Mouse (Mus musculus): ENCODE results near the gene Gm11084. TPM values are rescaled to one million over a fixed set of nuclear protein-coding genes. Genes with fewer than 3 reads are reported as not detected.
A peak's percentile ranks its signal among the peaks of the same experiment; 100 is the strongest.
"Not testable (repeated sequence)": the region's sequence is repeated elsewhere in the genome, so short reads cannot be mapped to it uniquely, and the experiment has no call there.

Gene Gm11084
- total RNA-seq (2017), result not detected in 3 replicates

DNA sequence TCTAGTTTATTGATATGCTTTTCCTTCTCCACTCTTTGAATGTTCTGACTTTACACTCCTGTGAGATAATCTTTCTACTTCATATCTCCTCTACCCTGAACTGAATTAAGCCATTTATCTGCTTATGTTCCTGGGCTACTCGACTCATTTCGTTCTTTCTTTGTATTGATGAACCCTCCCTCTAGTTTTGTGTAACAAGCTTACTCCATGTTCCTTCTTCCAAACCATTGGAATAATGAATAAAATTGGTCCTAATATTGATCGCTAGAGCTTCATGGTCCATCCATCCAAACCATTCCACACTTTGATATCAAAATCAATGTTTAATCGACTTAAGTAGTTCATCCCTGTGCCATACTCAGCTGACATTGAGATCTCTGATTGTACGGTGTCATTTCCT, at the start of gene Gm11084:
TSS of gene Gm11084 (minus strand) at position 101 of the 400 bp plus-strand sequence.
- no peak for ATAC-seq (replicated peaks; ENCODE audit: insufficient number of reproducible peaks, low FRiP score, low TSS enrichment, poor library complexity, severe bottlenecking)

DNA sequence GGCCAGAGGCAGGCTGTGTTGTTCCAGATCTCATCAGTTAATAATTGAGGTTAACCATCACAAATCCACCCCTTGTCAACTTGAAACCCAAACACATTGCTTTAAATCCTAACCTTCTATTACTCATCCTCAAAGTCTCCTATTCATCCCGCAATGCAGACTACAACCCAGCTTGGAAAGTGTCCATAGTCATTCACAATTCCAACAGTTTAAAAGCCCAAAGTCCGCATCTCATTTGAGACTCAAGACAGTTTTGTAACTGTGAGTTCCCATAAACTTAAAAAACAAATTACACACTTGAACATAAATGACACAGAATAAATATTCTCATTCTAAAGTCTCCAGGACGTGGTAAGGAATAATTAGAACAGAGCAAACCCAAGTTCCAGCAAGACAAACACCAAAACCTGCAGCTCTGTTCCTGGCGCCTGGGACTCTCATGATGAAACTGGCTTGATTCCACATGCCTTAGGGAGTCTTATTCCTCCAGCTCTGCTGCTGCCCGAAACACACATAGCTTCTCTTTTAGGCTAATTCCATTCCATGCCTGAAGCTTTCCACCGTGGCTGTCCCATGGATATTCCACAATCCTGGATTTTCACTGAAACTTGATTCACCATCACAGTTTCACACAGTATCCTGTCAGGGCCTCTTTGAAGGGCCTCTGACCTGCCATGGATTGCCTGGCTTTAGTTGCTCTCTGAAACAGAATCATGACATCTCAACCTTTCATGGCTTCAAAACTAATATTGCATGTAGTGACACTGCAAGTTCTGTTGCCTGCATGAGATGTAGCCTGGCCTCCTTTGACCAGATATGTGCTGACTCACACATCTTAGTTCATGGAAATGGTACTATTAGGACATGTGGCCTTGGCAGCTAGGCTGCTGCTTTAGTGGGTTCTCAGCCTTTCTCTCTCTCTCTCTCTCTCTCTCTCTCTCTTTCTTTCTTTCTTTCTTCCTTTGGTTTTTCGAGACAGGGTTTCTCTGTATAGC, 44.8 kb upstream of the Gm11084 start:
- no peak for ATAC-seq (replicated peaks; ENCODE audit: insufficient number of reproducible peaks, low FRiP score, low TSS enrichment, poor library complexity, severe bottlenecking)

DNA sequence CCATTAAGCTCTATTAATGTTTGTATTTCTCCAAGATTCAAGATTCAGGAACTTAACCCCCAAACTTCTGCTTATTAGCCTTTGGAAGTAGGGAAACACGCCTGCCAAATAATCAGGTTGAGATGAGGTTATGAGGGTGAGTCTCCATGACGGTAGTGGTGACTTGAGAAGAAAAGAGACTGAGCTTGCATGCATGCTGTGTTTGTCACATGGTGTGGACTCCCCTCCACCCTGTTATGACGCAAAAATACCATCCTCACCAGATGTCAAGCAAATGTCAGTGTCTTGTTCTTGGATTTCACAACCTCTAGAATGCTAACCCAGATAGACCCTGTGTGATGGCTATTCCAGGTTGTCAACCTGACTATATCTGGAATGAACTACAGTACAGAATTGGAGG, 43.3 kb upstream of the Gm11084 start:
- ATAC-seq (replicated peaks; ENCODE audit: insufficient number of reproducible peaks, low FRiP score, low TSS enrichment, poor library complexity, severe bottlenecking), result peak; percentile 94

DNA sequence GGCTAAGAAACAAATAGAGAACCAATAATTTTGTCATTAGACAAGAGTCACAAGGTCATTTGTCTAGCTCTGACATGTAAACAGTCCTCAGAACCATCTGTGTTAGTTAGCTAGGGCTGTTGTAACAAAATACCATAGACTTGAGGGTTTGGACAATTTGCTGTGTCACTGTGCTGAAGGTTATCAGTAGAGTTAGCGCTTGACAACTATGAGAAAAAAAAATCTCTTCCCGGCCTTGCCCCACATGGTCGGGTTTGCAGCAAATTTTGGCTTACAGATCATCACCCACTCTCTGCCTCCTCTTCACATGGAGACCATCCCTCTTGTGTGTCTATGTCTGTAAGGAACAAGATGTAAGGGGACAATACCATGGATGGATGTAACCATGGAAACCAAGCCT, 41.5 kb upstream of the Gm11084 start:
- ATAC-seq (replicated peaks; ENCODE audit: insufficient number of reproducible peaks, low FRiP score, low TSS enrichment, poor library complexity, severe bottlenecking), result no peak

DNA sequence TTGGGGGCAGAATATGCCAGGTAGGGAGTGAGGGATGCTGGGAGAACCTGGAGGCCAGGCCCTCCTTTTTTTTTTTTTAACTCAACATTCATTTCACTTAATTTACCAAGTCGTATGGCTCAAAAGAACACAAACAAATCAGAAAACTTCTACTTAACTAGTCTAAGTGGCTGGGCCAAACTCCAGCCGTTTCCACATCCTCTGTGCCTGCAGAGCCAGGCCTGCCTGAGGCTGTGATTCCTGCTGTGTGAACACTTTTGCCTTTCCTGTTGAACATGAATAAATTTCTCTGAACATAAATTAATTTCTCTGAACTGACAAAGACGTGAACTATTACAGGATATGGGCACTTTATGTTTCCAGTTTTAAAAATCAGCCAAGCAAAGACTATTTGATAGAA, 40.6 kb upstream of the Gm11084 start:
- no peak for ATAC-seq (replicated peaks; ENCODE audit: insufficient number of reproducible peaks, low FRiP score, low TSS enrichment, poor library complexity, severe bottlenecking)

DNA sequence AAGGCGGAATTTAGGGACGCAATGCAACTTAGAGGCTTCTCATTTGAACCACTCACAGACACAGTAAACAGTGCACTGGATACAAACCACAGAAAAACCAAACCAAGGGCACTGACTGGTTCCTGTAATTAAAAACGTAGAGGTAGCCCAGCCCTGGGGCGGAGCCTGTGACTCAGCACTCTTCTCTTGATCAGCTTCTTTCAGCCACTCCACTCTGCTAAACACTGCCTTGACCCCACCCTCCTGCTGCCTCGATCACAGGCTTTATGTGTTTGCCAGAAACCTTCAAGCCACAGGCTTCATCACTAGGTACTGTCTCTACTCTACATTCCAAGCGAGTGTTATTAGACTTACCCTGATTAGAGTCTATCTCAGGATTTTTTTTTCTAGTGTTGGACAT, 37.3 kb upstream of the Gm11084 start:
- peak; percentile 95 for ATAC-seq (replicated peaks; ENCODE audit: insufficient number of reproducible peaks, low FRiP score, low TSS enrichment, poor library complexity, severe bottlenecking)

DNA sequence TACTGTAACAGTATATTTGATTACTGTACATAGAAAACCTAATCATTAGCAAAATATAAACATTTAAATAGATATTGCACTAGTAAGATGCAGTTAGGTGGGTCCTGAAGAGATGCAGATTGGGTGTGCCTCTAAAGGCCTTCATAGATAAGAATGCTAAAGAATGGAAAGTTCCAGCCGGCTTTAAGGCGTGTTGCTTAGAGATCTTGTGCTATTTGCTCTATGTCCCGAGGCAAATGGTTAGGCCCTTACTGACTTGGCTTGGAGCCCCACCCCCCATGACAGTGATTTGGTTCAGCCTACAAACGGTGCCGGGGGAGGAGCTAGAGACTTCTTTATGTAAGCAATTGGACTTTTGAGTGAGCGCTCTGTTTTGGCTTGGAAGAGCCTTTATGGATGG, 34.5 kb upstream of the Gm11084 start:
- ATAC-seq (replicated peaks; ENCODE audit: insufficient number of reproducible peaks, low FRiP score, low TSS enrichment, poor library complexity, severe bottlenecking), result no peak

DNA sequence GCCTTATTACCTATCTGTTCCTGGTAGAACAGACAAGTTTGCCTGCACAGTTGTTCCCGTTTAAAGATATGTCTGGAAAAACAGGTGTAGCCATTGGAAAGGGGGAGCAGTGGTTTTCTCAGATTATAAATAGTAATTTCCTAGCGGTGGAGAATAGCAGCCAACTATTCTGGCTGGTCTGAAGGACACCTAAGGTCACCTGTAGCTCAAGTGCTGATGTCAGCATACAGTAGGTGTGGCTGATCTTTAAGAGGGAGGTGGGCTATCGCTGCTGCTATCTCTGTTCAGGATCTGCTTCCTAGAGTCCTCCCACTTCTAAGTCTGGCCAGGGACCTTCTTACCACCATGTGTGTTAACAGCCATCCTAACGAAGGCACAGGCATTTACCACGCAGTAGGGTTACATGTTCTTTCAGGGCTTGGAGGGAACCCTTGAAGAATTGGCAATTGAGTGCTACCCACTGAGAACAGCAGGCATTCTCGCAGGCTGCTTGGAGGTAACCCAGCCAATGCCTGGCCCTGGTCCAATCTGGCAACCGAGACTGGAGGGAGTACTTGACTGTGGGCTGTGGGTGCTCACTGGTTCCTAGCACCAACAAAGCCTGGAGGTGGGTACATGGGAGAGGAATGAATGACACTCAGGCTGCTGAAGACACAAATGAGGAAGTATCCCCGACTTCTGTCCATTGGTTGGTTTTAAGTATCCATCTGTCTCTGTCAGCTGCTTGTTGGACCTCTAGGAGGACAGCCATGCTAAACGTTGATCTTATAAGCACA, 33.0 kb upstream of the Gm11084 start:
- ATAC-seq (replicated peaks; ENCODE audit: insufficient number of reproducible peaks, low FRiP score, low TSS enrichment, poor library complexity, severe bottlenecking), result peak; percentile 58

DNA sequence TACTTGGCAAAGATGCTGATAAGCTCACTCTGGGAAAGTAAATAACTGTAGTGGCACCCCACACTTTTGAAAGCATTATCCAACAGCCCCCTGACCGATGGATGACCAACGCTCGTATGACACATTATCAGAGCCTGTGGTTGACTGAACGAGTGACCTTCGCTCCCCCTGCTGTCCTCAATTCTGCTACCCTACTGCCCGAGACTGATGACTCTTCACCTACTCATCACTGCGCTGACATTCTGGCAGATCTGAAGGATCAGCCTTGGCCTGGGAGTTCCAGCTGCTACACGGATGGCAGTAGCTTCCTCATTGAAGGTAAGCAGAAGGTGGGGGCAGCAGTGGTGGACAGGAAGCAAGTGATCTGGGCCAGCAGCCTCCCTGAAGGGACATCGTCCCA, 27.5 kb upstream of the Gm11084 start:
- not testable (repeated sequence) for ATAC-seq (replicated peaks; ENCODE audit: insufficient number of reproducible peaks, low FRiP score, low TSS enrichment, poor library complexity, severe bottlenecking)

DNA sequence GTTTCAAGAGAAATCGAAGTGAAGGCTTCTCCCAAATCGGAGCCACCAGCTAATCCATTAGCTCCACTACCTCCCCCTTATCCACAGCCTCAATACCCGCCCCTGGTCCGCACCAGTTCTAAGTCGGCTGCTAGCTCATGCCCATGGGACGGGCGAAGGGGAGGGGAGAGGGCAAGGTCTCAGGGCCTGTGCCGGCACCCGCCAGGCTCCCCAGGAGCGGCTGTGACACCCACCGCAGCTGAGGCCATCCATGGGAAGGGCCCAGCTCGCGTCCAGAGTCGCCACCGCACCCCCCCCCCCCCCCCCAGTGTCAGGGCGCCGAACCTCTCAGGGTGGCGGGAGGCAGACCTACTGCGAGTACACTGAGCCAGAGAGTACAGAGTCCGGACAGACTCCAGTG, 26.1 kb upstream of the Gm11084 start:
- ATAC-seq (replicated peaks; ENCODE audit: insufficient number of reproducible peaks, low FRiP score, low TSS enrichment, poor library complexity, severe bottlenecking), result no peak

DNA sequence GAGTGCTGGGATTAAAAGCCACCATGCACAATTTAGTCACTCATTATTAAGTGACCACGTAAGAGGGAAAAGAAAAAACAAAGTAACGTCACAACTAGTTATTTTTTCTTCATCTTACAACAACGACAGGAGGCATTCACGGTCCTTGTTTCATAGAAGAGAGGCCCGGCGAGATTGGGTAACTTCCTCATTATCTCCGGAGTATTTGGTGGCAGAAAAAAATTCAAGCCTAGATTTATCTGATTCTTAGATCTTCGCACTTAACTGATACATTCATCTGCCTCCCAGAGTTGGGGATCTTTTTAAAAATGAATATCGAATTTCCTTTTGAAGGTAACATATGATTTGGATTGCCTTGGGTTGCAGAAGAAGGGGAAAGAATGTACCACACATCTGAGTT, 21.0 kb upstream of the Gm11084 start:
- peak; percentile 32 for ATAC-seq (replicated peaks; ENCODE audit: insufficient number of reproducible peaks, low FRiP score, low TSS enrichment, poor library complexity, severe bottlenecking)

DNA sequence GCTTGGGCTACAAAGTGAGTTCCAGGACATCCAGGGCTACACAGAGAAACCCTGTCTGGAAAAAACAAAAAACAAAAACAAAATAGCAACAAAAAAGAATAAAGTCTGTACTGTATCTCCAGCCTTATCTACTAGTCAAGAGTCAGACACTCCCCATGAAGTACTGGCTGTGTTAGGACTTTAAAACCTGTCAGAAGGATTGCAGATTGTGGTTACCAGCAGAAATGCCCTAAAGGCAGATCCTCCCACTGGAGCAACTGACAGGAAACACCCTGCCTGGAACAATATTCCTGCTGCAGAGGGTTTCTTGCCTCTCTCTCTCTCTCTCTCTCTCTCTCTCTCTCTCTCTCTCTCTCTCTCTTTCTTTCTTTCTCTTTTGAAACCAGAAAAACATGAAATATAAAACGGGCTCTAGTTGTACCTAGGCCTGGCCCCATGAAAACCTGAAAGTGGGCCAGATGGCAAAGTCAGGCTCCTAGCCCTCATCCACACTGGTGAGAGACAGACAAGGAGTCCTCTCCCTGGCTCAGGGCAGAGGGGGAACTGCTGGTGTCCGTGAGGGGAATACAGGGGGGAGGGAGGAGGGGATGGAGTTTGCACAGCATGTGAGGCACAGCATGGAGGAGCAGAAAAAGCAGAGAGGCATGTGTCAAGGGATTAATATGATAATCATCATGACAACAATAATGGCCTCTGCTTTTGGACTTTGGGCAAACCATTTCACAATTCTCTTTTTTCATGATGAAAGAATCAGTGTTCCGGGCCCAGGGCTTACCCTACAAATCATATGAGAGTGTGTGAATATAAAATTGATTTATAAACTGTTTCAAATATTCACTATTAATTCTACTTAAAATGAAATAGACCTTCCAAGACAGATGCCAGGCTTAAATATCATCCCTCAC, 19.3 kb upstream of the Gm11084 start:
- ATAC-seq (replicated peaks; ENCODE audit: insufficient number of reproducible peaks, low FRiP score, low TSS enrichment, poor library complexity, severe bottlenecking), result no peak

DNA sequence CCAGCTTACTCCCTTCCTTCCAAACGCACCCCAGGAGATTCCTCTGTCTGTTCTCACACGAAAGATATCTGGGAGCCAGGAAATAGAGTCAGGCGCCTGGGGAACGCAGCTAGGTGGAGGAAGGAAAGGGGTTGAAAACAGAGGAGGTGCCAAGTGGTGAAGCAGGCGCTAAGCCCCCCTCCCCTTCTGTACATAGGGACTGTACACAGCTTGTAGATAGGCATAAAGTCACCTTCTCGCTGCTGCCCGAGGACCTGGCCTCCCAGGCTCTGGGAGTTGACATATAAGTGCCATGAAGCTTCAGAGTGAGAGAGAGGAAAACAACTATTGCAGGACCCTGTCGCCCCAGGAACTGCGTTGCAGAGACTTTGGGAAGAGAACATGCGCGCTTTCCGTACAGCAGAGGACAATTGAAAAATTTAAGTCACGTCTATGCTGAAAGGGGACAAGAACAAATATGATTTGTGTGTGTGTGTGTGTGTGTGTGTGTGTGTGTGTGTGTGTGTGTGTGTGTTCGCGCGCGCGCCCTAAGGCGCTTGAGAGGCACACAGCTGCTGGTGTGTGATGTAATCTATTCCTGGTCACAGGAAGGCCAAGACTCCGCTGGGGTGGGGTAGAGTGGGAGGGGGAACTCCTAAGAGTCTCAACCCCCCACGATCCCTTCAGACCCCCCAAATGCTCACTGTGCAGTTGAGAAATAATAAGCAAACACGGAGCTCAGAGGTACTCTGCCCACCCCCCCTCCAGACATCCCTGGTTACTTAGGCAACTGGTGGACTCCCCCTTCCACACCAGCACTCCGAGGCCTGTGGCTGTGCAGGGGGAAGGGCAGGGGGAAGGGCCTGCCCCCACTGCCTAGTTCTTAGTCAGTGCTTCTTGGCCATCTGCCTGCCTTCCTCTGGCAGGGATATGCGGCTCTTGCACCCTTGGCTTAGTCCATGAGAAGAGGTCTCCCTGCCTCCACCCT, 17.5 kb upstream of the Gm11084 start:
- peak; percentile 24; the same call in 1 of the 2 replicates for ATAC-seq (replicated peaks; ENCODE audit: insufficient number of reproducible peaks, low FRiP score, low TSS enrichment, poor library complexity, severe bottlenecking)

DNA sequence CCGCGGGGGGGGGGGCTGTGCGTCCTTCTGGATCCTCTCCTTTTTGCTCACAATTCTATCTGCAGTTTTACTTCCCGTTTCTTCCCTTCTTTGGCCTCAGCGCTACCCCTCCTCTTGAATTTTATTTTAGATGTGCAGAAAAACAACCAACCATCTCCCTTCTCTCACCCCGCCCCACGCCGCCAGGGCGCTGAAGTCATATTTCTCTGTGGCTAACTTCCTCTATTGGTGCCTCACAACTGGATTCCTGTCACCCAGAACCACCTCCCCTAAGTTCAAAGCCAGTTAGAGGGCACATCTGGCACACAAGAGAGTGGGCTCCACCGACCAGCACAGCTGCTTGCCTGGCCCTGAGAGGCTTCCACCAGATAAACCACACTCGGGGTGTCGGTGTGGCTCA, 16.5 kb upstream of the Gm11084 start:
- peak; percentile 81 for ATAC-seq (replicated peaks; ENCODE audit: insufficient number of reproducible peaks, low FRiP score, low TSS enrichment, poor library complexity, severe bottlenecking)

DNA sequence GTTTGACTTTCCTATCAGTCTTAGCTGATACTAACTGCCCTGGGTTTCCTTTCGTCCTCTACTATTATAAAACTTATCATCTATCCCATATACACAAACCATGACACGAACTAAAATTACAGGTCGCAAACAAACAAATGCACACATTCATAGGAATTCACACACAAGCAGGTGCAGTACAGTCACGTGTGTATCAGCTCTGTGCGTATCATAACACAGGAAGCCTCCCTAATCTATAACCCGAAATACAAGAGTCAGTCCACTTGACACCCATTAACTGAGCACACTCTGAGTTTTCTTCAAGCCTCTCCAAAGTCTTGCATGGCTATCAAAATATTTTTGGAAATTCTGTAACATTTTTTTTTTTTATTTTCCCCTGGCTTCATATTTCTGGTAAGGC, 15.9 kb upstream of the Gm11084 start:
- no peak for ATAC-seq (replicated peaks; ENCODE audit: insufficient number of reproducible peaks, low FRiP score, low TSS enrichment, poor library complexity, severe bottlenecking)

DNA sequence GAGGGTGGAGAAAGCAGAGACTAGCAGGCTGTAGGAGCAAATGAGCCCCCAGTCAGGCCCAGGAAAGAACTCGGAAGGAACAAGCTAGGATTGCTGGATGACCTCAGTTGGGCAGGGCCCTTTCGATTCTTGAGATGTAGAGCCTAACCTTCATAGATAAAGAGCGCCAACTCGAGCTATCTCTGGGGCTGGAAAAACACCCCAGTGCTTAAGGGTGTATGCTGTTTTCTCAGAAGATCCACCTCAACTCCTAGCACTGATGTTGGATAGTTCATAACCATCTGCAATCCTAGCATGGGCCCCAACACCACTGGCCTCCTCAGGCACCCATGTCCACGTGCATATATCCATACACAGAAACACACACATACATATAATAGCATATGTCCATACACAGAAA, 15.5 kb upstream of the Gm11084 start:
- no peak for ATAC-seq (replicated peaks; ENCODE audit: insufficient number of reproducible peaks, low FRiP score, low TSS enrichment, poor library complexity, severe bottlenecking)

DNA sequence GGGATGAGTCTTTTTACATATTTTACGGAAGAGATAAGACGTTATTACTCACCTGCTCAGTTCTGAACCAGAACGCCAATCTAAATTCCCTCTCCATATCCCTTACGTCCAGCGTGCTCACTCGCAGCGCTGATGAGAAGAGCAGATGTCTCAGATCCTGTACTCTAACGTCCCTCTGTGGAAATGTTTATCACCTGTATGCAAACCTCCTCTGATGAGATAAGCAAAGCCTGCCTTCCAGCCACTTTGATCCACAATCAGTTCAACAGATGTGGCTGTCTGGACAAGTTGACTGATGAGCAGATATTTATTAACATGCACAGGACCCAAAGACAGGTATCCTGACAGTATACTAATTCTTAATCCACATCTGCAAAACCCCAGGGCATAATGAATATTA, 13.7 kb upstream of the Gm11084 start:
- no peak for ATAC-seq (replicated peaks; ENCODE audit: insufficient number of reproducible peaks, low FRiP score, low TSS enrichment, poor library complexity, severe bottlenecking)

DNA sequence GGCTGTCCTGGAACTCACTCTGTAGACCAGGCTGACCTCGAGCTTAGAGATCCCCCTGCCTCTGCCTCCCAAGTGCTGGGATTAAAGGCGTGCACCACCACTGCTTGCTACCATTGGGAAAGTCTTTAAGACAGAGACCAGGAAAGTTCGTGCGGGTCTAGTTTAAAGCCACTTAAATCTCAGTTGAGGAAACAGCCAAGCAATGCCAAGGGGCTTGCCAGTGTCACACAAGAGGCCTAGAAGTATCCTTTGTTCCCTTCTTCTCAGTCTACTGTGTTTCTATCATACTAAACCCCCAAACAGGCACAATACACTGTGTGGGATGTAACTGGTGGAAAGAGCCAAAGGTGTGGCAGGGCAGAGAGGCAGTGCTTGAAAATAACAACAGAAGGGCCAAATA, 11.1 kb upstream of the Gm11084 start:
- ATAC-seq (replicated peaks; ENCODE audit: insufficient number of reproducible peaks, low FRiP score, low TSS enrichment, poor library complexity, severe bottlenecking), result no peak

Measured in monocyte, adult 5-6 weeks (primary cell).